Mouse (Mus musculus): ENCODE data around the gene Ppig.

Ppig gene

GRCm38 (mm10) chr2:69764716-69765115, 42.4 kb downstream of the Ppig start:
- no peak for DNase-seq

- no peak for DNase-seq
Measured at GRCm38 (mm10) chr2:69773331-69773730, 51.0 kb downstream of the Ppig start.

DNA sequence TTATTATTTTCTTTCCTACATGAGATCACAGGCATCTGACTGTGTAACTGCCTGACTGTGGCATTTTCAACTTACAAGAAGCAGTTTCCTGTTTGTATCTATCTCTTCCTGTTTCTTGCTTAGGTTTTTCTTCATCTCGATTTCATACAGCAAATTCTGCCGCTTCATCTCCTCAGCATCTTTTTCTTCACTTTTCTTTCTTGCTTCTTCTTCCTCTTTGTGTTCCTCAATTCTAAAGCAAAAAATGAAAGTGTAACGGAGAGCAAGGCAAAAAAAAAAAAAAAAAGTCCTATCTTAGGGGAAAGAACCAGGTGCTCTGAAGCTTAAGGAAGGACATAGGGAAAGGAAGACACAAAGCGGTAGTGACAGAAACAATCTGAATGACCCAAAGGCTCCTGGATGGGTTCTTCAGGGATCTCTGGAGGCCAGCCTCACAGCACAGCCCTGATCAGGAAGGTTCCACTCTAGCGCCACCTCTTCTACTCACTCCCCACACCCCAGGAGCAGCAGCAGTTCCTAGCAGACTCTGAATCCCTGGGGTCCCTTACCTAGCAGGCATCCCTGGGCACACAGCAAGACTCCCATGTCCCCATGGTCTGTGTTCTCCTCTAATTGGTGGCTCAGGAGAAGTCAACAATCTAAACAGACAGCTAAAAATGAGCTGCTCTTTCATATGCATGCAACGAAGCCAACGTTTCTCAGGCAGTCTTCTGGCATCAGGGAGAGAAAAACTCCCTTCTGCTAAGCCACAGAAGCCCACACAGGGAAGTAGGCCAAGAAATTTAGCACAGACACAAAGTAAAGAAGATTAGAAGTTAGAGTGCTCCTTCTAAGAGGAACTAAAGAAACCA, 55.9 kb downstream of the Ppig start:
- DNase-seq, result peak; percentile 34 to 42

DNA sequence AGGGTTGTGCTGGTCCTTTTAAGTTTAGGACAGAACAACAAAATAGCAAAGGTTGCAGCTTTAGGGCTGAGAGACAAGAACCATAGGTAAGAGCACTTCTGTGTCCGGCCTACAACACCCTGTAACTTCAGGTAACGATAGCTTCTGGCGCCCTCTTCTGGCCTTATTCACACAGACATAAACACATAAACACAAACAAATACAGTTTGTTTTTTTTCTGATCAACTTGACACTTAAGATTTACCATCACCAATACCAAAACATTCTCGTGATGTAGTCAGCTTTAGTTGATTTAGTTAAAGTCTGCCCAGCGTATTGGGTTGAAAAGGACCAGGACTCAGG, 56.5 kb downstream of the Ppig start:
- peak in 1 of 2 experiments; percentile 29 for DNase-seq

GRCm38 (mm10) chr2:69788974-69789373, 66.6 kb downstream of the Ppig start:
- no peak for DNase-seq

DNA sequence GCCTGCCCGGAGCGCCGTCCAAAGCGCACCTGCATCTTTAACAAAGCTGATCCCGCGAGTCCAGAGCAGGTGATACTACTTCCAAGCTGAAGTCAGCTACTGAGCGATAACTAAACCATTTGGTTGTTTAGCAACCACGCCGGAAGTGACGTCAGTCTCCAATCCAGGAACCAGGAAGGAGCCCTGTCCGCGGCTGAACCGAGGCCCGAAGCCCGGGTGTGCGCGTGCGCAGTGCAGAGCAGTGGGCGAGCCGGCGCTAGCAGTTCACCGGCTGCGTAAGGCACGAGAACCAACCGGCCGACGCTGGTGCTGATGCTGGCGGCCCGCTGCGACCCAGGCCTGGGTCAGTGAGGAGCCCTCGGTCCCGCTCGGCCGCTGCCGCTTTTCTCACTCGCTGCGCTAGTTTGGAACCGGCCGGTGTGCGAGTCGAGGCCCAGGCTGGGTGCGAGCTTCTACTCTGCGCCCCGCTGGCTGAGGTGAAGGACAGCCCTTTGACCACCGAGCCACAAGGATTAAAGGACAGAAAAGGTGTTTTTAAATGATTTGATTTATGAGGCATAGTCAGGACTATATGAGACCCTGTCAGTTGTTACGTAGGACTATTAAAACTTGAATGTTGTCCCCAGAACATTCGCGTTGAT, 67.2 kb downstream of the Ppig start, which contains the start of the genes Ccdc173 and Phospho2:
Gene Ccdc173, minus strand, starts transcription at position 147 of the 641 bp plus-strand sequence.
Gene Phospho2, plus strand, starts transcription at position 195 of the 641 bp plus-strand sequence.
- DNase-seq, result peak; percentile 95 to 96

GRCm38 (mm10) chr2:69790285-69790684, 67.9 kb downstream of the Ppig start:
- DNase-seq, result peak; percentile 59 to 71

GRCm38 (mm10) chr2:69790722-69791121, 68.4 kb downstream of the Ppig start:
- no peak for DNase-seq

GRCm38 (mm10) chr2:69802911-69803312, 80.6 kb downstream of the Ppig start:
- peak; percentile 47 to 48 for DNase-seq

All from thymus, adult 18-20 months (tissue).